Mouse (Mus musculus) neural tube, embryonic 10.5 days (tissue): Measurements from ENCODE around the gene Arhgef3.

Experiments
- DNase-seq: peaks from one replicate; pipeline ENCODE4 v3.0.0-alpha.2; 2017; ENCODE audit warnings: low spot score; ENCODE audit errors: extremely low spot score

Arhgef3 gene

GRCm38 (mm10) chr14:27371669-27372076, 257.0 kb downstream of the Arhgef3 start:
- no peak for DNase-seq

- no peak for DNase-seq
These were observed 258.8 kb downstream of the Arhgef3 start for GRCm38 (mm10) chr14:27373498-27373897.

- DNase-seq = no peak
These were observed 261.5 kb downstream of the Arhgef3 start for GRCm38 (mm10) chr14:27376115-27376648.

- DNase-seq = no peak
These were observed 264.0 kb downstream of the Arhgef3 start for GRCm38 (mm10) chr14:27378669-27379068.

- no peak for DNase-seq
These were observed 264.7 kb downstream of the Arhgef3 start for GRCm38 (mm10) chr14:27379404-27379803.

- DNase-seq = no peak
These were observed 266.8 kb downstream of the Arhgef3 start for GRCm38 (mm10) chr14:27381459-27381858.

- no peak for DNase-seq
These were observed 268.7 kb downstream of the Arhgef3 start for GRCm38 (mm10) chr14:27383321-27383830.

- no peak for DNase-seq
These were observed 269.4 kb downstream of the Arhgef3 start for GRCm38 (mm10) chr14:27384143-27384542.

- DNase-seq = no peak
These were observed 273.9 kb downstream of the Arhgef3 start for GRCm38 (mm10) chr14:27388616-27389015.

- no peak for DNase-seq
These were observed 275.0 kb downstream of the Arhgef3 start for GRCm38 (mm10) chr14:27389722-27390121.

GRCm38 (mm10) chr14:27390663-27391062, 276.0 kb downstream of the Arhgef3 start:
- no peak for DNase-seq

- DNase-seq = no peak
These were observed 277.1 kb downstream of the Arhgef3 start for GRCm38 (mm10) chr14:27391776-27392308.

- no peak for DNase-seq
These were observed 278.0 kb downstream of the Arhgef3 start for GRCm38 (mm10) chr14:27392660-27393059.

GRCm38 (mm10) chr14:27393806-27394205, 279.1 kb downstream of the Arhgef3 start:
- no peak for DNase-seq

GRCm38 (mm10) chr14:27396424-27396823, 281.7 kb downstream of the Arhgef3 start:
- DNase-seq = no peak

- no peak for DNase-seq
These were observed 282.8 kb downstream of the Arhgef3 start for GRCm38 (mm10) chr14:27397526-27397925.

- DNase-seq = no peak
These were observed 285.8 kb downstream of the Arhgef3 start for GRCm38 (mm10) chr14:27400495-27400894.

GRCm38 (mm10) chr14:27401717-27402278, 287.1 kb downstream of the Arhgef3 start:
- DNase-seq = no peak

- no peak for DNase-seq
These were observed 287.9 kb downstream of the Arhgef3 start for GRCm38 (mm10) chr14:27402332-27403250.

GRCm38 (mm10) chr14:27405452-27405851, 290.8 kb downstream of the Arhgef3 start:
- no peak for DNase-seq

- no peak for DNase-seq
These were observed 291.2 kb downstream of the Arhgef3 start for GRCm38 (mm10) chr14:27405947-27406346.

GRCm38 (mm10) chr14:27408240-27408639, 293.5 kb downstream of the Arhgef3 start:
- no peak for DNase-seq
